Comparison of ENCODE assay signal across 26 mouse cellular contexts in the genomic region with DNA sequence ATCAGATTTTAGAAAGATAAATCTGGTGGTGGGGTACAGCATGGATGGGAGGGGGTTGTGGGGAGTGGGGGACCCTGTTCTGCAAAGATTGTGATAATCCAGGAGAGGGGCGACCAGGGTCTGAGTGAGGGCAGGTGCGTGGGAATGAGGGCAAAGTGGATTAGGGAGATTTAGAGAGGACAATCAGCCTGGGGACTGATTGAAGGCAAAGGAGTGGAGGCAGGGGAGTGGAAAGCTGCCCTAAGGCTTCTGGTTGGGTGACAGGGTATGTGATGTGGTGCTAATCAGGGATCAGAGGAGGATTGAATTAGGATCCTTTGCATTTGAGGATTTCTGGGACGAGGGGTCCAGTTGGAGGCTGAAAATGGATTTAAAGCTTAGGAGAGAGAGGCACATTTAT.
DNase-seq lines count a peak whose midpoint lies in the region; ATAC-seq lines count a peak whose summit lies in the region.
"Had no signal": no experiment of that assay in that cellular context is flagged by ENCODE, and none has a peak within 500 bp of the region (broad histone marks: within the 10 kb centered on the region; RNA-seq: fewer than 3 reads in every experiment).

No protein-coding gene starts in this region.

- no peak overlapping the region for H3K4me2 ChIP-seq in midbrain, embryonic 11.5 days
- no peak overlapping the region for H3K4me2 ChIP-seq in midbrain, embryonic 15.5 days
- H3K4me2 ChIP-seq in midbrain, embryonic 14.5 days (ENCODE audit: low read length) = no peak overlapping the region
- H3K4me2 ChIP-seq in neural tube, embryonic 15.5 days = no peak overlapping the region
- H3K4me2 ChIP-seq: embryonic facial prominence, embryonic 13.5 days; forebrain, embryonic 12.5 days; forebrain, embryonic 15.5 days; heart, embryonic 13.5 days; hindbrain, embryonic 14.5 days had no signal

- no peak overlapping the region for H3K9ac ChIP-seq in midbrain, embryonic 11.5 days (ENCODE audit: low read length)
- H3K9ac ChIP-seq in midbrain, embryonic 15.5 days = no peak overlapping the region
- no peak overlapping the region for H3K9ac ChIP-seq in midbrain, embryonic 14.5 days (replicated peaks; ENCODE audit: low read length)
- no peak overlapping the region for H3K9ac ChIP-seq in neural tube, embryonic 15.5 days (replicated peaks)
- H3K9ac ChIP-seq: embryonic facial prominence, embryonic 13.5 days; forebrain, embryonic 12.5 days; forebrain, embryonic 15.5 days; heart, embryonic 13.5 days; hindbrain, embryonic 14.5 days had no signal

- H3K9me3 ChIP-seq in midbrain, embryonic 11.5 days (ENCODE audit: control insufficient read depth, low read length) = no peaks in the 10 kb centered on the region
- no peaks in the 10 kb centered on the region for H3K9me3 ChIP-seq in midbrain, embryonic 15.5 days
- no peaks in the 10 kb centered on the region for H3K9me3 ChIP-seq in midbrain, embryonic 14.5 days (ENCODE audit: control insufficient read depth, low read length)
- no peaks in the 10 kb centered on the region for H3K9me3 ChIP-seq in neural tube, embryonic 15.5 days (replicated peaks)
- H3K9me3 ChIP-seq: embryonic facial prominence, embryonic 10.5 days; embryonic facial prominence, embryonic 13.5 days; forebrain, embryonic 12.5 days; forebrain, embryonic 15.5 days; heart, embryonic 13.5 days had no signal

- DNase-seq in midbrain, embryonic 11.5 days (ENCODE audit: low spot score, missing footprints) = no peak
- DNase-seq in midbrain, embryonic 14.5 days = peak; percentile 31
- DNase-seq in retina, embryonic 14.5 days (ENCODE audit: low spot score) = peak; percentile 21
- no peak for DNase-seq in spleen, postnatal 36 days (ENCODE audit: low spot score in 2 of 2)
- DNase-seq: adrenal gland, adult 2 months; adrenal gland, postnatal 14 days; cerebellum, adult 11-12 months; cerebellum, adult 8-10 months; cerebellum, postnatal 10 days; cerebellum, postnatal 36 days; gastrocnemius, adult 2 months; gastrocnemius, postnatal 14 days; heart, adult 18-20 months; heart, postnatal 14 days; heart, postnatal 4 days had no signal

- H3K27me3 ChIP-seq in midbrain, embryonic 11.5 days (ENCODE audit: control insufficient read depth, insufficient read depth, low read length) = no peaks in the 10 kb centered on the region
- H3K27me3 ChIP-seq in midbrain, embryonic 15.5 days (replicated peaks) = no peaks in the 10 kb centered on the region
- H3K27me3 ChIP-seq in midbrain, embryonic 14.5 days (ENCODE audit: control insufficient read depth, insufficient read depth, low read length) = no peaks in the 10 kb centered on the region
- H3K27me3 ChIP-seq in neural tube, embryonic 15.5 days (replicated peaks) = no peaks in the 10 kb centered on the region
- H3K27me3 ChIP-seq: embryonic facial prominence, embryonic 13.5 days; forebrain, embryonic 12.5 days; forebrain, embryonic 15.5 days had no signal

- 15% methylated on average over 3 of the region's 3 CpGs for WGBS in midbrain, embryonic 11.5 days
- WGBS in midbrain, embryonic 15.5 days = 9% methylated on average over 3 of the region's 3 CpGs
- 5% methylated on average over 3 of the region's 3 CpGs for WGBS in midbrain, embryonic 14.5 days
- 72% methylated on average over 3 of the region's 3 CpGs for WGBS in neural tube, embryonic 15.5 days

- no peaks in the 10 kb centered on the region for H3K36me3 ChIP-seq in midbrain, embryonic 11.5 days (ENCODE audit: control insufficient read depth, insufficient read depth, low read length)
- no peaks in the 10 kb centered on the region for H3K36me3 ChIP-seq in midbrain, embryonic 15.5 days (replicated peaks)
- H3K36me3 ChIP-seq in midbrain, embryonic 14.5 days (ENCODE audit: control insufficient read depth, insufficient read depth, low read length) = no peaks in the 10 kb centered on the region
- no peaks in the 10 kb centered on the region for H3K36me3 ChIP-seq in neural tube, embryonic 15.5 days
- H3K36me3 ChIP-seq: embryonic facial prominence, embryonic 10.5 days; embryonic facial prominence, embryonic 13.5 days; forebrain, embryonic 12.5 days; forebrain, embryonic 15.5 days; heart, embryonic 13.5 days had no signal

- peaks cover 4% of the 10 kb centered on the region; the same call in 1 of the 2 replicates for H3K4me1 ChIP-seq in midbrain, embryonic 11.5 days (ENCODE audit: control insufficient read depth, insufficient read depth, low read length)
- peaks cover 7% of the 10 kb centered on the region; the same call in 1 of the 2 replicates for H3K4me1 ChIP-seq in midbrain, embryonic 15.5 days
- H3K4me1 ChIP-seq in midbrain, embryonic 14.5 days (ENCODE audit: control insufficient read depth, insufficient read depth, low read length) = 0 out of 2 replicates have a peak, but pooled peaks cover 9% of the 10 kb centered on the region
- H3K4me1 ChIP-seq in neural tube, embryonic 15.5 days = peaks cover 6% of the 10 kb centered on the region; the same call in 1 of the 2 replicates
- H3K4me1 ChIP-seq: embryonic facial prominence, embryonic 10.5 days; embryonic facial prominence, embryonic 13.5 days; heart, embryonic 13.5 days had no signal

- peak; percentile 27; the same call in 1 of the 2 replicates for ATAC-seq in midbrain, embryonic 11.5 days (ENCODE audit: low FRiP score)
- no peak for ATAC-seq in midbrain, embryonic 15.5 days (replicated peaks)
- 0 out of 2 replicates have a peak, but pooled peaks have one; percentile 37 for ATAC-seq in midbrain, embryonic 14.5 days (ENCODE audit: low FRiP score, low TSS enrichment)
- ATAC-seq in neural tube, embryonic 15.5 days (ENCODE audit: low FRiP score) = no peak
- ATAC-seq: CD4-positive, CD25-positive, alpha-beta regulatory T cell, adult 4 months; forebrain, embryonic 15.5 days; hindbrain, postnatal 0 days had no signal

- H3K27ac ChIP-seq in midbrain, embryonic 11.5 days (ENCODE audit: low read depth, low read length) = no peak overlapping the region
- H3K27ac ChIP-seq in midbrain, embryonic 15.5 days = no peak overlapping the region
- H3K27ac ChIP-seq in midbrain, embryonic 14.5 days (replicated peaks; ENCODE audit: low read depth, low read length) = no peak overlapping the region
- no peak overlapping the region for H3K27ac ChIP-seq in neural tube, embryonic 15.5 days (replicated peaks)
- H3K27ac ChIP-seq: embryonic facial prominence, embryonic 10.5 days; embryonic facial prominence, embryonic 13.5 days; forebrain, embryonic 12.5 days; forebrain, embryonic 15.5 days; gastrocnemius, adult 2 months; heart, embryonic 13.5 days; hindbrain, embryonic 14.5 days; hindbrain, postnatal 0 days had no signal

- no peak overlapping the region for H3K4me3 ChIP-seq in midbrain, embryonic 11.5 days (ENCODE audit: low read depth, low read length)
- no peak overlapping the region for H3K4me3 ChIP-seq in midbrain, embryonic 15.5 days
- H3K4me3 ChIP-seq in midbrain, embryonic 14.5 days (replicated peaks; ENCODE audit: low read depth, low read length) = no peak overlapping the region
- H3K4me3 ChIP-seq in neural tube, embryonic 15.5 days (replicated peaks) = no peak overlapping the region
- H3K4me3 ChIP-seq: embryonic facial prominence, embryonic 10.5 days; embryonic facial prominence, embryonic 13.5 days; erythroblast, embryonic 14.5 days; forebrain, embryonic 12.5 days; forebrain, embryonic 15.5 days; gastrocnemius, adult 2 months; heart, embryonic 13.5 days had no signal

Comparison
In these comparisons a context has a peak if more than half of its experiments do, and no peak if none do; other contexts are left out.
1. ATAC-seq: peak in midbrain, embryonic 11.5 days (single experiment) and midbrain, embryonic 14.5 days (single experiment); none in midbrain, embryonic 15.5 days (single experiment) and neural tube, embryonic 15.5 days (single experiment).
2. DNase-seq: peak in midbrain, embryonic 14.5 days (single experiment) and retina, embryonic 14.5 days (single experiment); none in midbrain, embryonic 11.5 days (single experiment) and spleen, postnatal 36 days (0 of 2).